Mouse (Mus musculus) hindbrain, embryonic 16.5 days (tissue): ENCODE data around the gene Gm45753. TPM values are rescaled to one million over a fixed set of nuclear protein-coding genes. Genes with fewer than 3 reads are reported as not detected.

Source experiments
- ATAC-seq: fragments of 200-750 bp; cut with Nextera tagmentation; 2 replicates; pipeline ENCODE4 v1.8.0; 2017; ENCODE audit warnings: moderate TSS enrichment, moderate library complexity
- H3K27ac ChIP-seq: fragments of 300-500 bp; sonication (generic); 2 replicates; pipeline ENCODE4 v1.5.1; 2014; ENCODE audit warnings: low read depth, mild to moderate bottlenecking, control low read depth, low read length, moderate library complexity
- H3K27me3 ChIP-seq: fragments of 300-500 bp; sonication (generic); replicated peaks from 2 replicates; pipeline ENCODE4 v1.6.1; 2014; ENCODE audit warnings: low read length; ENCODE audit not compliant: control insufficient read depth, insufficient read depth
- H3K36me3 ChIP-seq: fragments of 300-500 bp; sonication (generic); 2 replicates; pipeline ENCODE4 v1.6.1; 2014; ENCODE audit warnings: mild to moderate bottlenecking, low read length, moderate library complexity, mixed read lengths; ENCODE audit not compliant: control insufficient read depth, insufficient read depth
- H3K4me1 ChIP-seq: fragments of 300-500 bp; sonication (generic); 2 replicates; pipeline ENCODE4 v1.6.1; 2014; ENCODE audit warnings: low read depth, low read length; ENCODE audit not compliant: control insufficient read depth, insufficient read depth
- H3K4me2 ChIP-seq: fragments of 300-500 bp; sonication (generic); 2 replicates; pipeline ENCODE4 v1.6.1; 2014; ENCODE audit warnings: mild to moderate bottlenecking, low read length, control low read depth, moderate library complexity
- H3K4me3 ChIP-seq: fragments of 300-500 bp; sonication (generic); 2 replicates; pipeline ENCODE4 v1.5.1; 2014; ENCODE audit warnings: mild to moderate bottlenecking, low read length, control low read depth, moderate library complexity
- H3K9ac ChIP-seq: fragments of 300-500 bp; sonication (generic); 2 replicates; pipeline ENCODE4 v1.6.1; 2014; ENCODE audit warnings: low read depth, mild to moderate bottlenecking, control low read depth, low read length, moderate library complexity
- H3K9me3 ChIP-seq: fragments of 300-500 bp; sonication (generic); 2 replicates; pipeline ENCODE4 v1.6.1; 2014; ENCODE audit warnings: mild to moderate bottlenecking, low read length, moderate library complexity; ENCODE audit not compliant: control insufficient read depth
- WGBS: fragments of 180-500 bp; shearing (Covaris S2); extraction: QIAGEN DNeasy Blood & Tissue Kit; methylation state at CpG from one replicate; pipeline ENCODE4 v1.1.7; 2014; 5-methylcytosine and 5-hydroxymethylcytosine counted together
- polyA plus RNA-seq: library from polyadenylated mRNA; unstranded; fragments of >200 nt; fragmentation: Nextera tagmentation; extraction: Ambion mirVana; gene quantifications from 2 replicates; pipeline ENCODE4 v1.2.1, GENCODE M21; 2015

The Gm45753 gene
- polyA plus RNA-seq, 1 experiment from 2014 or later: not detected

DNA sequence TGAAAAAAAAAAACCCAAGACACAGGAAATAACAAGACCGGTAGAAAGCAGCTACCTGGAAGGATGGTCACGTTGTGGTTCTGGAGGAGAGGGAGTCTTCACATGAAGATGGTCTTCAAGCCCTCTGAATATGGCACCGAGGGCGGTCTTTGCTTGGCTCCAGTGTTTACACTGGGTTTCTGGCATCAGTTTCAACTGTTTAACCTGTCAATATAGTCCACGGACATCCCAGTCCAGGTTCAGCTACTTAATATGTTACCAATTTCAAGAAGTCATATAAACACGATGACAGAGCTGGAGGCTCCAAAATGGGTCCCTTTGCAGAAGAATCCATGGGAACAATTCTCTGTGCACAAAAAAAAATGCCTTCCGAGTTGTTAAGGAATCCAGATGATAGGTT lies 13.6 kb downstream of the Gm45753 start, which contains the start of gene Klkb1:
Klkb1 (minus strand) TSS at position 173 of the 400 bp plus-strand sequence.
- no peak within 1 kb of the TSS for H3K27ac ChIP-seq
- no peak within 1 kb of the TSS for H3K9ac ChIP-seq
- no peaks in the 10 kb centered on the region for H3K27me3 ChIP-seq
- no peaks in the 10 kb centered on the region for H3K9me3 ChIP-seq
- no peak within 1 kb of the TSS for H3K4me3 ChIP-seq
- no peak within 1 kb of the TSS for H3K4me2 ChIP-seq
- no peaks in the 10 kb centered on the region for H3K36me3 ChIP-seq
- no peak for ATAC-seq
- WGBS: 92% methylated on average over 7 of the region's 7 CpGs
- no peaks in the 10 kb centered on the region for H3K4me1 ChIP-seq

GRCm38 (mm10) chr8:45291790-45292189 lies 16.5 kb downstream of the Gm45753 start:
- H3K9me3 ChIP-seq: no peaks in the 10 kb centered on the region
- H3K4me2 ChIP-seq: no peak overlapping the region
- WGBS: 80% methylated on average over 2 of the region's 2 CpGs
- peak; percentile 63; the same call in 1 of the 2 replicates for ATAC-seq
- H3K36me3 ChIP-seq: no peaks in the 10 kb centered on the region
- no peaks in the 10 kb centered on the region for H3K4me1 ChIP-seq
- H3K9ac ChIP-seq: no peak overlapping the region
- no peak overlapping the region for H3K27ac ChIP-seq
- no peaks in the 10 kb centered on the region for H3K27me3 ChIP-seq
- no peak overlapping the region for H3K4me3 ChIP-seq

DNA sequence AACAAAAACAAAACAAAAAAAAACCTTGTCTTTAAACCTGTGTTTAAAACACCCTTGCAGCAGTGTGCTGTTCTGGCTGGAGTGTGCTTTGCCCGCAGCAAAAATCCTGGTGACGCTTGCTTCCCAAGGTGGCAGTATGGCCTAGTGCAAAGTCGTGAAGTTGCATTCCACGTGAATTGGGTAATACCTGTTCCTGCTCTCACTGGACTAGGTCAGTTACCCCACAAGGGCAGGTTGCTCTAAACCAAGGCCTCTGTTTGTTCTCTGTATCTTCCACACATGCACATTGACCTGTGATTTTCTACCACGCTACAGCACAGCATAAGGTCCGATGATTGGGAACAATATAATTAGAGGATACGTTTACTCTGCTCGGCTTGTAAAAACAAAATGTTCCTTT lies 26.6 kb downstream of the Gm45753 start:
- Histone ChIP-seq H3K4me2 (no peak overlapping the region), H3K4me1 (no peaks in the 10 kb centered on the region), H3K4me3 (no peak overlapping the region), H3K9me3 (no peaks in the 10 kb centered on the region), H3K27ac (no peak overlapping the region), H3K9ac (no peak overlapping the region), H3K36me3 (no peaks in the 10 kb centered on the region), H3K27me3 (no peaks in the 10 kb centered on the region)
- ATAC-seq: no peak
- 83% methylated on average over 8 of the region's 8 CpGs for WGBS

GRCm38 (mm10) chr8:45277453-45277852 lies 30.8 kb downstream of the Gm45753 start:
- H3K27ac ChIP-seq: no peak overlapping the region
- WGBS: 89% methylated on average over 3 of the region's 3 CpGs
- no peak for ATAC-seq
- H3K4me1 ChIP-seq: no peaks in the 10 kb centered on the region
- H3K4me2 ChIP-seq: no peak overlapping the region
- H3K36me3 ChIP-seq: no peaks in the 10 kb centered on the region
- H3K27me3 ChIP-seq: no peaks in the 10 kb centered on the region
- H3K4me3 ChIP-seq: no peak overlapping the region
- no peak overlapping the region for H3K9ac ChIP-seq
- no peaks in the 10 kb centered on the region for H3K9me3 ChIP-seq

- peak; percentile 65; the same call in 1 of the 2 replicates for ATAC-seq
- H3K9ac ChIP-seq: no peak overlapping the region
- no peak overlapping the region for H3K4me2 ChIP-seq
- no peaks in the 10 kb centered on the region for H3K4me1 ChIP-seq
- no peak overlapping the region for H3K27ac ChIP-seq
- no peaks in the 10 kb centered on the region for H3K36me3 ChIP-seq
- H3K4me3 ChIP-seq: no peak overlapping the region
- 65% methylated on average over 4 of the region's 4 CpGs for WGBS
- H3K27me3 ChIP-seq: no peaks in the 10 kb centered on the region
- H3K9me3 ChIP-seq: no peaks in the 10 kb centered on the region
These were observed 33.9 kb downstream of the Gm45753 start for GRCm38 (mm10) chr8:45274317-45274716.

DNA sequence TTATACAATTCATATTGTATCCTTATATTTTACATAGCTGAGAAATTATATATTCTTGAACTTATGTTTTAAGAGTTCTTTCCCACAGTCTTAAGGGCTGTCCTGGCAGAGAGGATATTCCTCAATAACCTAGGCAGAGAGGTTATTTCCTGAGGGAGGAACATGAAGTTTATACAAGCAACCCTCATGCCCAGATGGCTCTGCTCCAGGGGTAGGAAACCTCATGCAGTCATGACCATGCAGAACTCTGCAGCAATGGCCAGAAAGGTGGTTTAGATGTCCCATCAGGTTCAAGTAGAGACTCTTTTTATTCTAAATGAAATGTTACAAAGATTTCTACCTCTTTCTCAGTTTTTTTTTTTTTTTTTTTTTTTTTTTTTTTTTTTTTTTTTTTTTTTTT lies 39.2 kb downstream of the Gm45753 start:
- Histone ChIP-seq H3K27ac (no peak overlapping the region), H3K4me1 (no peaks in the 10 kb centered on the region), H3K4me2 (no peak overlapping the region), H3K9ac (no peak overlapping the region), H3K4me3 (no peak overlapping the region), H3K27me3 (no peaks in the 10 kb centered on the region), H3K36me3 (no peaks in the 10 kb centered on the region), H3K9me3 (no peaks in the 10 kb centered on the region)
- no peak for ATAC-seq

DNA sequence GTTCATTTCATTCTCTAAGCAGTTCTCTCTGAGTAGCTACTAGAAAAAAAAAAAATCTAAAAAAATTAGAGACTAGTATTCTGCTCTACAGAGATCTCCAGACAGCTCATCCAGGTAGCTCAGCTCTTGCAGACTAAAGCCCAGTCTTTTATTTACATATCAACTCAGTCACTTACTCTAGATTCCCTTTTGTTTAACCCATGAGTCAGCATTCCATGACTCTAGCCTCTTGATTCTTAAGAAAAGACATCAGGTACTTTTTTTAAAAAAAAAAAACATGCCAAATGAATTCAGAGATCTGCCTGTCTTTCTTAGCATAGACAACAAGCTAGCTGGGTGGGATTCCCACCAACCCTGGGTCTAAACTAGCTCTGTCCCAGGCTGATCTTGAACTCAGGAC lies 39.8 kb downstream of the Gm45753 start:
- H3K9ac ChIP-seq: no peak overlapping the region
- no peak for ATAC-seq

GRCm38 (mm10) chr8:45267611-45268391 lies 40.5 kb downstream of the Gm45753 start:
- H3K4me2 ChIP-seq: no peak overlapping the region
- H3K27ac ChIP-seq: no peak overlapping the region
- no peaks in the 10 kb centered on the region for H3K9me3 ChIP-seq
- no peaks in the 10 kb centered on the region for H3K4me1 ChIP-seq
- H3K4me3 ChIP-seq: no peak overlapping the region
- no peak for ATAC-seq
- H3K9ac ChIP-seq: no peak overlapping the region
- H3K27me3 ChIP-seq: no peaks in the 10 kb centered on the region
- 80% methylated on average over 4 of the region's 4 CpGs for WGBS
- no peaks in the 10 kb centered on the region for H3K36me3 ChIP-seq

More for the DNA sequence above, 39.8 kb downstream of the Gm45753 start:
- H3K27ac ChIP-seq: no peak overlapping the region
- no peaks in the 10 kb centered on the region for H3K4me1 ChIP-seq
- H3K9me3 ChIP-seq: no peaks in the 10 kb centered on the region
- no peaks in the 10 kb centered on the region for H3K27me3 ChIP-seq
- H3K4me2 ChIP-seq: no peak overlapping the region
- no peaks in the 10 kb centered on the region for H3K36me3 ChIP-seq
- no peak overlapping the region for H3K4me3 ChIP-seq

- H3K4me2 ChIP-seq: no peak overlapping the region
- H3K9ac ChIP-seq: no peak overlapping the region
- H3K36me3 ChIP-seq: no peaks in the 10 kb centered on the region
- H3K27me3 ChIP-seq: no peaks in the 10 kb centered on the region
- H3K4me3 ChIP-seq: no peak overlapping the region
- no peak overlapping the region for H3K27ac ChIP-seq
- no peak for ATAC-seq
- no peaks in the 10 kb centered on the region for H3K4me1 ChIP-seq
- 52% methylated on average over 8 of the region's 8 CpGs for WGBS
- H3K9me3 ChIP-seq: no peaks in the 10 kb centered on the region
These were observed 41.3 kb downstream of the Gm45753 start for GRCm38 (mm10) chr8:45266993-45267392.
